Mouse (Mus musculus) kidney, postnatal 0 days (tissue): Measurements from ENCODE around the gene Mbnl2. TPM values are rescaled to one million over a fixed set of nuclear protein-coding genes. Genes with fewer than 3 reads are reported as not detected.
A peak's percentile ranks its signal among the peaks of the same experiment; 100 is the strongest.

ENCODE experiments used
- ATAC-seq: fragments of 200-750 bp; cut with Nextera tagmentation; replicated peaks from 2 replicates; pipeline ENCODE4 v1.8.0; 2017; ENCODE audit warnings: low read depth, moderate number of reproducible peaks, moderate TSS enrichment, moderate library complexity; ENCODE audit not compliant: low FRiP score
- DNase-seq: peaks from one replicate; pipeline ENCODE4 v3.0.0-alpha.2; 2016; ENCODE audit warnings: low spot score
- H3K27ac ChIP-seq: fragments of 300-500 bp; sonication (generic); 2 replicates; pipeline ENCODE4 v1.5.1; 2014; ENCODE audit warnings: mild to moderate bottlenecking
- H3K27me3 ChIP-seq: fragments of 300-500 bp; sonication (generic); 2 replicates; pipeline ENCODE4 v1.6.1; 2014; ENCODE audit warnings: low read length, mixed read lengths; ENCODE audit not compliant: insufficient read depth
- H3K36me3 ChIP-seq: fragments of 300-500 bp; sonication (generic); 2 replicates; pipeline ENCODE4 v1.6.1; 2014; ENCODE audit warnings: low read length, mixed read lengths; ENCODE audit not compliant: insufficient read depth
- H3K4me1 ChIP-seq: fragments of 300-500 bp; sonication (generic); replicated peaks from 2 replicates; pipeline ENCODE4 v1.6.1; 2014; ENCODE audit warnings: antibody characterized with exemption, low read length, mixed read lengths; ENCODE audit not compliant: insufficient read depth
- H3K4me2 ChIP-seq: fragments of 300-500 bp; sonication (generic); 2 replicates; pipeline ENCODE4 v1.6.1; 2014; ENCODE audit warnings: mild to moderate bottlenecking, low read length, moderate library complexity, mixed read lengths
- H3K4me3 ChIP-seq: fragments of 300-500 bp; sonication (generic); replicated peaks from 2 replicates; pipeline ENCODE4 v1.5.1; 2014; ENCODE audit warnings: low read depth, low read length
- H3K9ac ChIP-seq: fragments of 300-500 bp; sonication (generic); 2 replicates; pipeline ENCODE4 v1.6.1; 2014; ENCODE audit warnings: low read depth, low read length
- H3K9me3 ChIP-seq: fragments of 300-500 bp; sonication (generic); replicated peaks from 2 replicates; pipeline ENCODE4 v1.6.1; 2016; ENCODE audit warnings: low read length, inconsistent platforms, mixed read lengths
- CTCF ChIP-seq: IDR thresholded peaks from 2 replicates; pipeline ENCODE4 v1.5.1; 2016; ENCODE audit warnings: antibody characterized with exemption, low read depth, mild to moderate bottlenecking, moderate library complexity
- WGBS: fragments of 180-500 bp; shearing (Covaris S2); extraction: QIAGEN DNeasy Blood & Tissue Kit; methylation state at CpG from one replicate; pipeline ENCODE4 v1.1.7; 2014; 5-methylcytosine and 5-hydroxymethylcytosine counted together
- polyA plus RNA-seq: library from polyadenylated mRNA; unstranded; fragments of >200 nt; fragmentation: Nextera tagmentation; extraction: Ambion mirVana; gene quantifications from 2 replicates; pipeline ENCODE4 v1.2.1, GENCODE M21; 2015

Gene Mbnl2
- polyA plus RNA-seq, 1 experiment from 2014 or later = 119 TPM

- Histone ChIP-seq H3K4me3 (no peak overlapping the region), H3K9me3 (no peaks in the 10 kb centered on the region), H3K9ac (no peak overlapping the region), H3K4me1 (peaks cover 2% of the 10 kb centered on the region; the same call in 1 of the 2 replicates), H3K27ac (no peak overlapping the region), H3K4me2 (no peak overlapping the region), H3K36me3 (peaks cover 35% of the 10 kb centered on the region), H3K27me3 (no peaks in the 10 kb centered on the region)
- 59% methylated on average over 3 of the region's 3 CpGs for WGBS
- no peak for DNase-seq
- no peak for TF ChIP-seq CTCF
- ATAC-seq = no peak
Observed at GRCm38 (mm10) chr14:120394216-120394615, 118.7 kb downstream of the Mbnl2 start.

DNA sequence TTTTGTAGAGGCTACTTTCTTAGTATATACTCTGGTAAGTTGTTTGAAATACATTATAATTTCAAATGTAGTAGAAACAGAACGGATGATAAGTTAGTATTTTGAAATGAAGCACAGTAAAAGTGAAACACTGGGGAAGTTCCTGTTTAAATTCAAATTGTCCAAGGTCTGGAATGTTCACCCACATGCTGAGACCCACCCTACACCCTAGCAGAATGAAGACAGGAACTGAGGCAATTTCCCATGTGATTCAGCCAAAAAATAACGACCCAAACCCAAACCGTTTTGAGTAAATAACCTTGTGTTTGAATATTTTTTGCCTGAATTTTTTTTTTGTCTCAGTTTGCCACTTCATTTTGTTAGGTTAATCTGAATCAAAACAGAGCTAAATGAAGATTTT lies 119.4 kb downstream of the Mbnl2 start:
- ATAC-seq (no peak), DNase-seq (no peak)
- H3K4me3 ChIP-seq = no peak overlapping the region
- WGBS = 79% methylated on average over 3 of the region's 3 CpGs
- H3K27ac ChIP-seq = no peak overlapping the region
- H3K9ac ChIP-seq = no peak overlapping the region
- no peak overlapping the region for H3K4me2 ChIP-seq
- H3K36me3 ChIP-seq = peaks cover 38% of the 10 kb centered on the region
- no peaks in the 10 kb centered on the region for H3K9me3 ChIP-seq
- H3K4me1 ChIP-seq = no peaks in the 10 kb centered on the region
- TF ChIP-seq CTCF = no peak
- H3K27me3 ChIP-seq = no peaks in the 10 kb centered on the region

DNA sequence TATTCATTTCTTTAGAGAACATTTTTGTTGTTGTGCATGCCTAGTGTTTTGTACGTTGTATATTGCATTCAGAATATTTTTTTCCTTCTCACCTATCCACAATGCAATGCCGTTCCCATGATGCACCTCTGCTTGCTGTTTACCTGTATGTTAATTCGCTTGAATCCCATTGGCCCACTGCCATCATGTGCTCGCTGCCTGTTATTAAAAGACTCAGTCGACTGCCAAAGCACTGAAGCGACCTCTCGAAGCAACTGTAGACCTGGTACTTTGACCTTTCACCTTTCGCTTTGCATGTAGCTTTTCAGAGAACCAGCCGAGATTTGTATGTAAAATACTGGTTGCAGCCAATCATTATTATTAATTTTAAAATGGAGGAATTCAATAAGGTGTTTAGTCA lies 120.0 kb downstream of the Mbnl2 start:
- DNase-seq (no peak), ATAC-seq (no peak)
- Histone ChIP-seq H3K4me3 (no peak overlapping the region), H3K9ac (no peak overlapping the region), H3K9me3 (no peaks in the 10 kb centered on the region), H3K4me2 (no peak overlapping the region), H3K4me1 (no peaks in the 10 kb centered on the region), H3K27ac (no peak overlapping the region), H3K36me3 (peaks cover 32% of the 10 kb centered on the region), H3K27me3 (no peaks in the 10 kb centered on the region)
- TF ChIP-seq CTCF = no peak
- 85% methylated on average over 9 of the region's 9 CpGs for WGBS

DNA sequence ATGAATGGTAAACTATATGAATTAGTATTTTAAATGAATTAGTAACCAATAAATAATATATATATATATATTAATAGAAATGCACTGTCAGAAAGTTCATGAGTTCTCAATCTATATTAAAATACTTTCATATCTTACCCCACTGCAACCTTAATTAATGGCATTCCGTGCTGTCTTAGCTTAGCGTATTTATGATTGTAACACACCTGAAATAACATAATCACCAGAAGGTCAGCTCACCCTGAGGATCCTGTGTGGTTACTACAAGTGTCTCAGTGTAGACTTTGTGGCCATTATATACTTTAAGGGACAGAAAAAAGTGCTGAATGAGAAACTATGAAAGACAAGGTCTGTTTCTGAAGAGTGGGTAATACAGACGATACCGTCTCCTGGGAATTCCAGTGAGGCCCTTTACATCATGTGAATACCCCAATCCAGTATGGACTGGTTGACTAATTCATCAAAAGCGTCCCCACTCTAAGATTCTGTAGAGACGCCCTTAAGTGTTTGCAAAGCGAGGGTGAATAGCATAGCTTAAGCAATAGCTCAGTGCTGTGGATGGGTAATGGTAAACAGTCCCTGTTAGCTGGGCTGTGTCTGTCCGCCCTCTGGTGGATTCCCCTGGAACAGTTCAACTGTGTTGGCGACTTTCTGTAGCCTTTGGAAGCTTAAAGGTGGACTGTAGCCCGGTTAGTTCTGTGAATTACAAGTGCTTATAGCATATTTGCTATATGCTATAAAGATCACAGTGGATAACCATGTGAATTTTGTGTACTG lies 122.6 kb downstream of the Mbnl2 start:
- no peaks in the 10 kb centered on the region for H3K9me3 ChIP-seq
- ATAC-seq (peak; percentile 72), DNase-seq (peak; percentile 91)
- H3K27me3 ChIP-seq = no peaks in the 10 kb centered on the region
- H3K4me1 ChIP-seq = no peaks in the 10 kb centered on the region
- H3K9ac ChIP-seq = no peak overlapping the region
- no peak overlapping the region for H3K4me2 ChIP-seq
- peak; percentile 95 for TF ChIP-seq CTCF
- H3K27ac ChIP-seq = no peak overlapping the region
- 40% methylated on average over 10 of the region's 10 CpGs for WGBS
- no peak overlapping the region for H3K4me3 ChIP-seq
- H3K36me3 ChIP-seq = peaks cover 40% of the 10 kb centered on the region

- WGBS = 88% methylated on average over 6 of the region's 6 CpGs
- no peak overlapping the region for H3K4me2 ChIP-seq
- no peak overlapping the region for H3K9ac ChIP-seq
- no peak overlapping the region for H3K27ac ChIP-seq
- DNase-seq = no peak
- no peaks in the 10 kb centered on the region for H3K9me3 ChIP-seq
- peaks cover 43% of the 10 kb centered on the region for H3K36me3 ChIP-seq
- H3K4me1 ChIP-seq = no peaks in the 10 kb centered on the region
- H3K27me3 ChIP-seq = no peaks in the 10 kb centered on the region
- ATAC-seq = no peak
- no peak overlapping the region for H3K4me3 ChIP-seq
- TF ChIP-seq CTCF = no peak
Observed at GRCm38 (mm10) chr14:120399614-120400013, 124.1 kb downstream of the Mbnl2 start.

DNA sequence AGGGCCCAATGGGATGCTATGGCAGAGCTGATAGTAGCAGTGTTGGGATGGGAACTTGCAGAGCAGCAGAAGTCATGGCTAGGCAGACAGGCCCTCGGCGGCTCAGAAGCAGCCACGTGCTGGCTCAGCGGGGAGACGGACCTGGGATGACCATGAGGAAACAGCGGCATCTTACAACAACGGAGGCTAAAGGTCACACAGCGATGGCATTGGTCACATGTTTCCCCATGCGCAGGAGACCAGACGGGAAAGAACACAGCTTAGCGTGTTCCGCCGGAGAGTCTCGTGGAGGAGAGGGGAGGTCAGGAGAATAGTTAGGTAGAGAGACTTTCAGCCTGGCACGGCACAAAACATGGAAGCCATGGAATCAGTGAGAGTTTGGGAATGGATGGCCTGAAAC lies 125.7 kb downstream of the Mbnl2 start:
- Histone ChIP-seq H3K9ac (no peak overlapping the region), H3K9me3 (no peaks in the 10 kb centered on the region), H3K27me3 (no peaks in the 10 kb centered on the region), H3K27ac (no peak overlapping the region), H3K36me3 (peaks cover 43% of the 10 kb centered on the region), H3K4me1 (no peaks in the 10 kb centered on the region), H3K4me3 (no peak overlapping the region), H3K4me2 (no peak overlapping the region)
- TF ChIP-seq CTCF = no peak
- DNase-seq (no peak), ATAC-seq (no peak)
- WGBS = 91% methylated on average over 15 of the region's 15 CpGs
